8 mouse cellular contexts compared by ENCODE assay signal in genomic region chr9:70111869-70112286, GRCm38 (mm10). TPM values are rescaled to one million over a fixed set of nuclear protein-coding genes. Genes with fewer than 3 reads are reported as not detected.
DNase-seq lines count a peak whose midpoint lies in the region; ATAC-seq lines count a peak whose summit lies in the region.

No protein-coding gene starts in this region.

- no peak overlapping the region for H3K27ac ChIP-seq in embryonic facial prominence, embryonic 13.5 days
- no peak overlapping the region for H3K27ac ChIP-seq in neural tube, embryonic 14.5 days (ENCODE audit: low read depth, low read length)

- no peaks in the 10 kb centered on the region; the same call in 1 of the 2 replicates for H3K27me3 ChIP-seq in embryonic facial prominence, embryonic 13.5 days
- no peaks in the 10 kb centered on the region for H3K27me3 ChIP-seq in neural tube, embryonic 14.5 days (ENCODE audit: control insufficient read depth, insufficient read depth, low read length)

- DNase-seq in left cerebral cortex, postnatal 4 days, result peak; percentile 17
- no peak for DNase-seq in left cerebral cortex, postnatal 14 days (ENCODE audit: low spot score in 2 of 2)
- peak; percentile 48 for DNase-seq in kidney, postnatal 10 days
- no peak for DNase-seq in cerebellum, postnatal 14 days
- no peak for DNase-seq in thymus, postnatal 10 days (ENCODE audit: low spot score in 2 of 2)
- no peak for DNase-seq in thymus, postnatal 36 days

- 0 out of 2 replicates have a peak, but pooled peaks have one; percentile 59 for ATAC-seq in embryonic facial prominence, embryonic 13.5 days (ENCODE audit: insufficient number of reproducible peaks, insufficient read depth, low FRiP score, low TSS enrichment, low read depth)
- peak; percentile 46; the same call in 1 of the 2 replicates for ATAC-seq in neural tube, embryonic 14.5 days (ENCODE audit: low read depth)

- peak overlapping the region; percentile 31 for H3K4me3 ChIP-seq in embryonic facial prominence, embryonic 13.5 days
- peak overlapping the region; percentile 11; the same call in 1 of the 2 replicates for H3K4me3 ChIP-seq in neural tube, embryonic 14.5 days (ENCODE audit: low read depth, low read length)

- H3K9me3 ChIP-seq in embryonic facial prominence, embryonic 13.5 days, result no peaks in the 10 kb centered on the region
- no peaks in the 10 kb centered on the region for H3K9me3 ChIP-seq in neural tube, embryonic 14.5 days (ENCODE audit: control insufficient read depth, low read length)

- intact Hi-C loops in left cerebral cortex, postnatal 4 days (cut with DNase I), result loop anchor here (10.0 kb wide), 1 partner anchor 93 kb away; the partner anchor contains the start of gene Myo1e
- intact Hi-C loops in left cerebral cortex, postnatal 14 days (cut with DNase I), result no loop called here

- H3K4me2 ChIP-seq in embryonic facial prominence, embryonic 13.5 days, result peak overlapping the region; percentile 55
- H3K4me2 ChIP-seq in neural tube, embryonic 14.5 days (ENCODE audit: low read depth, low read length), result peak overlapping the region; percentile 38

- H3K36me3 ChIP-seq in embryonic facial prominence, embryonic 13.5 days, result no peaks in the 10 kb centered on the region
- no peaks in the 10 kb centered on the region for H3K36me3 ChIP-seq in neural tube, embryonic 14.5 days (ENCODE audit: control insufficient read depth, insufficient read depth, low read length)

- H3K4me1 ChIP-seq in embryonic facial prominence, embryonic 13.5 days, result peaks cover 7% of the 10 kb centered on the region; the same call in 1 of the 2 replicates
- peaks cover 5% of the 10 kb centered on the region; the same call in 1 of the 2 replicates for H3K4me1 ChIP-seq in neural tube, embryonic 14.5 days (ENCODE audit: control insufficient read depth, insufficient read depth, low read length)

- peak overlapping the region; percentile 46; the same call in 1 of the 2 replicates for H3K9ac ChIP-seq in embryonic facial prominence, embryonic 13.5 days
- no peak overlapping the region; the same call in 1 of the 2 replicates for H3K9ac ChIP-seq in neural tube, embryonic 14.5 days (replicated peaks; ENCODE audit: low read depth, low read length)

- 6% methylated on average over 10 of the region's 10 CpGs for WGBS in embryonic facial prominence, embryonic 13.5 days
- WGBS in neural tube, embryonic 14.5 days, result 2% methylated on average over 10 of the region's 10 CpGs

RNA-seq across cellular contexts. Expression of gene Fam81a, which starts 30.5 kb away (rescaled TPM):
- 10 to 100 TPM; 61.8 to 65.9 TPM for total RNA-seq in left cerebral cortex, postnatal 4 days (2021)
- 100 to 1,000 TPM; 194 to 203 TPM for total RNA-seq in left cerebral cortex, postnatal 14 days (2021)
- polyA plus RNA-seq in embryonic facial prominence, embryonic 13.5 days (2015; fragmentation: Nextera tagmentation; extraction: Ambion mirVana), result 8.5 and 12.1 TPM in 2 replicates
- 7.9 and 8.7 TPM in 2 replicates for polyA plus RNA-seq in neural tube, embryonic 14.5 days (2014; fragmentation: Nextera tagmentation; extraction: Ambion mirVana)

Comparison
In these comparisons a context has a peak if more than half of its experiments do, and no peak if none do; other contexts are left out.
1. DNase-seq: peak in left cerebral cortex, postnatal 4 days (single experiment) and kidney, postnatal 10 days (single experiment); none in left cerebral cortex, postnatal 14 days (0 of 2), cerebellum, postnatal 14 days (0 of 2), thymus, postnatal 10 days (0 of 2) and thymus, postnatal 36 days (0 of 2).